Mouse (Mus musculus) thymus, postnatal 4 days (tissue): ENCODE data around the gene Usf2.

Experiments used
- DNase-seq: peaks from one replicate; pipeline ENCODE4 v3.0.0; 2021

Gene Usf2

DNA sequence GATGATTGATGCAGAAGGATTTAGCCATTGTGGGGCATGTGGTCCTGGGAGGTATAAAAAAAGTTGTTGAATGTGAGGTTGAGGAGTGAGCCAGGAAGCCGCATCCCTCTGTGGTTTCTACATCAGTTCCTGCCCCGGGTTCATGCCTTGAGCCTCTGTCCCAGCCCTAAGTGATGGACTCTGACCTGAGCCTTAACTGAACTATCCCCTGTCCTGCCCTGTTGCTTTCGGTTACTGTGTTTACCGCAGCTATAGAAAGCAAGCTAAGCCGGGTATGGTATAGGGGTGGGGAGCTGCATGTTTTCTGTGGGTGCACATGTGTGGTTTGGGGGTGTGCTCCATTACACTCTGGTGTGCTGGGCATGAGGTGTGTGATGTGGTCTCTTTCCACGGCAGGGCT lies 46.8 kb downstream of the Usf2 start:
- no peak for DNase-seq

DNA sequence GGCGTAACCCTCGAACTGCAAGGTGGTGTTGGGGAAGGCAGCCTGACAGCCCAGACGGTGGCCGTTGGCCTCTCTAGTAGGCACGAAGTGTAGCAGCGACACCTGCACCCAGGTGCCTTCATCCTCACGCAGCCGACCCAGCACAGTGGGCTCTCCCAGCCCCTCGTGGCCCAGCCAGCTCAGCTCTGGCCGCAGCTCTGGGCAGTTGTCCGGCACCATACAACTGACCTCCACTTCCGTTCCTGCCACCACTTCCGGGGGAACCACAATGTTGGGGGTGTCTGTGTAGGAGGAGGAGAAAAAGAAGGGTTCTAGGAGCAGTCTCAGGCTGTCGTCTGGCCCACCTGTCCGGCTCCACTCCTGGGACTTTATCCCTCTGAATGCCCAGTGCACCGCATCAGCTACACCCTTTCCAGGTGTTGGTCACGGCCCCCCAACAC lies 47.6 kb downstream of the Usf2 start:
- DNase-seq, result no peak

GRCm38 (mm10) chr7:30908277-30908991 lies 48.2 kb downstream of the Usf2 start:
- no peak for DNase-seq

DNA sequence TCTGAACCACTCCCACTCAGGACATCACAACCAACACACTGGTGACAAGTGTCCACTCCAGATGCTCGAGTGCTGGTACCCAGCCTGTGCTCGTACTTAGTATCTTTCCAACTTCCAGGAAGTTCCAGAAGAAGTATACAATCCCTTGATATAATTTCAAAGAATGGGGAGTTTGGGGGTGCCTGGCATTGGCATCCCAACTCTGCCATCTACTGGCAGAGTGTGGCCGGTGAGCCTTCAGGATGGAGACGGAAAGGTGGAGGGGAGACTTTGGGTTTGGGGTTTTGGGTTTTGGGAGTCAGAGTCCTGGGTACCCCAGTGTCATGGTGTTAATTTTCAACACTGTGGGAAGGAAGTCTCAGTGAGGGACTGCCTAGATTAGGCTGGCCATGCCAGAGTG lies 52.6 kb downstream of the Usf2 start:
- peak; percentile 58 for DNase-seq
